Mouse (Mus musculus): ENCODE data around the gene Gm3373. TPM values are rescaled to one million over a fixed set of nuclear protein-coding genes. Genes with fewer than 3 reads are reported as not detected.
"Not testable (repeated sequence)": the region's sequence is repeated elsewhere in the genome, so short reads cannot be mapped to it uniquely, and the experiment has no call there.

Gene Gm3373
- 0.16 TPM in 1 of 2 replicates, not detected in the other for polyA plus RNA-seq (2015; fragmentation: Nextera tagmentation; extraction: Ambion mirVana)

GRCm38 (mm10) chr14:5741477-5741876 lies at the start of gene Gm3373:
Gm3373 (minus strand) TSS chr14:5741577.
- not testable (repeated sequence) for H3K4me1 ChIP-seq (replicated peaks; ENCODE audit: control insufficient read depth, insufficient read depth); H3K4me2 ChIP-seq (replicated peaks; ENCODE audit: low read depth); DNase-seq (ENCODE audit: low spot score); H3K36me3 ChIP-seq (ENCODE audit: control insufficient read depth, insufficient read depth, low read length); H3K9me3 ChIP-seq (ENCODE audit: control insufficient read depth, low read length); H3K27ac ChIP-seq (replicated peaks); H3K9ac ChIP-seq (ENCODE audit: low read length); H3K27me3 ChIP-seq (ENCODE audit: control insufficient read depth, insufficient read depth, low read length); ATAC-seq (ENCODE audit: low FRiP score, low TSS enrichment); H3K4me3 ChIP-seq (ENCODE audit: low read depth, low read length)
- WGBS, result no CpG with 5 or more reads among the region's 37 CpGs

DNA sequence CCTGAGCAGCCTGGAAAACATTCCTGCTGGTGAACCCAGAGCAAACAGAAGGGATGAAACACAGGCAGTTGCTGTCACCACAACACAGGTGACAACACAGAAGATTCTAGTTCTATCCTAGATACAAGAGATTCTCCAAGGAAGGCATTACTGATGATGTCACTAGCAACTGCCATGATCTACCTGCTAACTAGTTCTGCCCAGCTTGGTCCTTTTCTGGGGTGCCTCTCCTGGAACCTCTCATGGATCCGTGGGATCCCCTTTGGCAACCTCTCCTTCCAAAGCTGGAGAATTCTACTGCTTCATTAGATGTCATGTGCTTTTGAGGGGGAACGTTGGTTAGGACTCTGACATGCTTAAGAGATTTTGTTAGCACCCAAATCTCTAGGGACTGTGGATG lies 54.0 kb downstream of the Gm3373 start, which contains the start of gene Gm9603:
Gene Gm9603, minus strand, starts transcription at position 101 of the 400 bp plus-strand sequence.
- no CpG with 5 or more reads among the region's 2 CpGs for WGBS
- DNase-seq (ENCODE audit: low spot score); H3K4me1 ChIP-seq (replicated peaks; ENCODE audit: control insufficient read depth, insufficient read depth); H3K36me3 ChIP-seq (ENCODE audit: control insufficient read depth, insufficient read depth, low read length); ATAC-seq (ENCODE audit: low FRiP score, low TSS enrichment); H3K9ac ChIP-seq (ENCODE audit: low read length); H3K4me3 ChIP-seq (ENCODE audit: low read depth, low read length); H3K27me3 ChIP-seq (ENCODE audit: control insufficient read depth, insufficient read depth, low read length); H3K27ac ChIP-seq (replicated peaks); H3K4me2 ChIP-seq (replicated peaks; ENCODE audit: low read depth); H3K9me3 ChIP-seq (ENCODE audit: control insufficient read depth, low read length): not testable (repeated sequence)

Other genes starting within 250 kb of the Gm3373 start
- 0.35 and 0.36 TPM in 2 replicates for gene Gm3488, start 239.9 kb downstream of the Gm3373 start, polyA plus RNA-seq (2015; fragmentation: Nextera tagmentation; extraction: Ambion mirVana)
- gene Gm3532, start 203.1 kb downstream of the Gm3373 start, polyA plus RNA-seq (2015; fragmentation: Nextera tagmentation; extraction: Ambion mirVana), result not detected in 2 replicates
- gene Gm8265, start 108.5 kb downstream of the Gm3373 start, polyA plus RNA-seq (2015; fragmentation: Nextera tagmentation; extraction: Ambion mirVana), result not detected in 2 replicates
- not detected in 2 replicates for gene Gm9603, start 54.1 kb downstream of the Gm3373 start, polyA plus RNA-seq (2015; fragmentation: Nextera tagmentation; extraction: Ambion mirVana)
- 0.34 and 0.50 TPM in 2 replicates for gene Gm3383, start 66.4 kb upstream of the Gm3373 start, polyA plus RNA-seq (2015; fragmentation: Nextera tagmentation; extraction: Ambion mirVana)
- not detected in 2 replicates for gene Gm3424, start 88.8 kb upstream of the Gm3373 start, polyA plus RNA-seq (2015; fragmentation: Nextera tagmentation; extraction: Ambion mirVana)
- 0.11 and 0.25 TPM in 2 replicates for gene Gm8237, start 138.8 kb upstream of the Gm3373 start, polyA plus RNA-seq (2015; fragmentation: Nextera tagmentation; extraction: Ambion mirVana)
- 0.33 and 0.44 TPM in 2 replicates for gene Gm3248, start 220.2 kb upstream of the Gm3373 start, polyA plus RNA-seq (2015; fragmentation: Nextera tagmentation; extraction: Ambion mirVana)
- gene Gm3453, start 237.6 kb upstream of the Gm3373 start, polyA plus RNA-seq (2015; fragmentation: Nextera tagmentation; extraction: Ambion mirVana), result not detected in 2 replicates